ENCODE assay signal across 9 mouse cellular contexts in the genomic region with DNA sequence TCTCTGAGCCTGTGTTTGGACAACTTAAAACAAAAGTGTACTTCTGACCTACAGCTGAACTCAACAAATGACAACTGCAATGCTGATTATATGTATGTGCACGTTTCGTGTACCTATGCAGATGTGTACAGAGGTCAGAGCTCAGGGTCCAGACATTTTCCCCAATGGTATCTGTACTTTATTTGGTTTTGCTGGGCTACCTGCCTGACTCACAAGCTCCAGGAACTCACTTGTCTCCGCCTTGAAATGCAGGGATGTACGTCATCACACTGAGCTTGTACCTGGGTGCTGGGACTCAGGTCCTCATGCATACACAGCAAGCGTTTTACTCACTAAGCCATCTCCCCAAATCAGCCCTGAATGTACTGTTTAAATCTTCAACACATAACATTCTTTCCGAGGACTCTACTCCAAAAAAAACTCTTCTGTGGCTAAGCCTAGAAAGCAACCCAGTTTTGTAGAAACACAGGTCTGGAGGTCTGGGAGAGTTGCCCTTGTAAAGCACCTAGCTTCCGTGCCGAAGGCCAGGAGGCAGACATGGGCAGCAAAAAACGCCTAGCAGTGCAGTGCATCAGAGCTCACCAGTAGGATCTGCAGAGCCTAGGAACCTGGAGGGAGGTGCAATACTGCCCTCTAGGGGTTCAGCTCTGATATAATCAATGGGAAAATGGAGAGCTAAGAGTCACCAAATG. TPM values are rescaled to one million over a fixed set of nuclear protein-coding genes. Genes with fewer than 3 reads are reported as not detected.
DNase-seq lines count a peak whose midpoint lies in the region; ATAC-seq lines count a peak whose summit lies in the region.
"Had no signal": no experiment of that assay in that cellular context is flagged by ENCODE, and none has a peak within 500 bp of the region (broad histone marks: within the 10 kb centered on the region; RNA-seq: fewer than 3 reads in every experiment).

No protein-coding gene starts in this region.

- DNase-seq in 3134 (ENCODE audit: extremely low read depth, insufficient read length, low spot score) = peak; percentile 14
- DNase-seq in T-cell, adult 2 months (ENCODE audit: low spot score) = peak; percentile 12
- DNase-seq in cerebellum, postnatal 36 days = peak; percentile 63 to 66
- peak; percentile 52 for DNase-seq in naive thymus-derived CD4-positive, alpha-beta T cell, adult 2 months (ENCODE audit: low read depth)
- DNase-seq in testis, postnatal 10 days (ENCODE audit: low spot score) = peak; percentile 53

- no peak overlapping the region for H3K9ac ChIP-seq in kidney, embryonic 16.5 days (replicated peaks; ENCODE audit: low read length)
- H3K9ac ChIP-seq in limb, embryonic 15.5 days = no peak overlapping the region
- H3K9ac ChIP-seq: embryonic facial prominence, embryonic 13.5 days had no signal

- H3K4me3 ChIP-seq in kidney, embryonic 16.5 days (ENCODE audit: low read length) = no peak overlapping the region
- H3K4me3 ChIP-seq in limb, embryonic 15.5 days = no peak overlapping the region
- H3K4me3 ChIP-seq: embryonic facial prominence, embryonic 13.5 days had no signal

- no peaks in the 10 kb centered on the region for H3K4me1 ChIP-seq in kidney, embryonic 16.5 days (ENCODE audit: insufficient read depth, low read length)
- 0 out of 2 replicates have a peak, but pooled peaks cover 4% of the 10 kb centered on the region for H3K4me1 ChIP-seq in limb, embryonic 15.5 days

- peak; percentile 89 for ATAC-seq in granulocyte monocyte progenitor cell, adult 5-6 weeks (replicated peaks; ENCODE audit: poor library complexity, severe bottlenecking)
- peak; percentile 62 for ATAC-seq in kidney, embryonic 16.5 days (ENCODE audit: low FRiP score, low TSS enrichment)
- ATAC-seq in limb, embryonic 15.5 days (ENCODE audit: insufficient number of reproducible peaks, low FRiP score, low TSS enrichment, low read depth) = 0 out of 2 replicates have a peak, but pooled peaks have one; percentile 64

- no peak overlapping the region for H3K27ac ChIP-seq in kidney, embryonic 16.5 days (ENCODE audit: low read length)
- H3K27ac ChIP-seq in limb, embryonic 15.5 days = no peak overlapping the region
- H3K27ac ChIP-seq: embryonic facial prominence, embryonic 13.5 days had no signal

- no peaks in the 10 kb centered on the region for H3K9me3 ChIP-seq in kidney, embryonic 16.5 days (ENCODE audit: low read length)
- H3K9me3 ChIP-seq in limb, embryonic 15.5 days = no peaks in the 10 kb centered on the region
- H3K9me3 ChIP-seq: embryonic facial prominence, embryonic 13.5 days had no signal

- no peak overlapping the region for H3K4me2 ChIP-seq in kidney, embryonic 16.5 days (replicated peaks; ENCODE audit: low read depth, low read length)
- H3K4me2 ChIP-seq in limb, embryonic 15.5 days = no peak overlapping the region
- H3K4me2 ChIP-seq: embryonic facial prominence, embryonic 13.5 days had no signal

- peaks cover 36% of the 10 kb centered on the region for H3K36me3 ChIP-seq in kidney, embryonic 16.5 days (ENCODE audit: insufficient read depth, low read length)
- peaks cover 55% of the 10 kb centered on the region for H3K36me3 ChIP-seq in limb, embryonic 15.5 days

- H3K27me3 ChIP-seq in kidney, embryonic 16.5 days (ENCODE audit: insufficient read depth, low read length) = no peaks in the 10 kb centered on the region
- H3K27me3 ChIP-seq in limb, embryonic 15.5 days = no peaks in the 10 kb centered on the region
- H3K27me3 ChIP-seq: embryonic facial prominence, embryonic 13.5 days had no signal

- 65% methylated on average over 9 of the region's 9 CpGs for WGBS in kidney, embryonic 16.5 days
- WGBS in limb, embryonic 15.5 days = 65% methylated on average over 9 of the region's 9 CpGs

RNA-seq across cellular contexts. Expression of gene Cdk5rap2, which starts 54.4 kb away (rescaled TPM):
- total RNA-seq in granulocyte monocyte progenitor cell, adult 5-6 weeks (2014; fragmentation: Nextera tagmentation) = 9.8 and 14.9 TPM in 2 replicates
- total RNA-seq in granulocyte monocyte progenitor cell, adult 5-6 weeks (2017) = 25.8 and 27.2 TPM in 2 replicates
- 19.3 and 21.3 TPM in 2 replicates for polyA plus RNA-seq in kidney, embryonic 16.5 days (2015; fragmentation: Nextera tagmentation; extraction: Ambion mirVana)
- polyA plus RNA-seq in limb, embryonic 15.5 days (2015; fragmentation: Nextera tagmentation; extraction: Ambion mirVana) = 16.3 and 17.2 TPM in 2 replicates

Comparison
In these comparisons a context has a peak if more than half of its experiments do, and no peak if none do; other contexts are left out.
1. DNase-seq: peak in every context shown above with its lines; median percentile 64 in cerebellum, postnatal 36 days; 53 in testis, postnatal 10 days; 52 in naive thymus-derived CD4-positive, alpha-beta T cell, adult 2 months; 14 in 3134; 12 in T-cell, adult 2 months.